Mouse (Mus musculus) megakaryocyte, embryonic 14.5 days (primary cell): ENCODE results near the gene Cdc42bpg.

Experiments used
- FLI1 ChIP-seq: IDR thresholded peaks from 2 replicates; pipeline ENCODE4 v1.6.1; 2012; ENCODE audit warnings: low read length, inconsistent platforms, mixed read lengths
- GATA1 ChIP-seq: IDR thresholded peaks from 3 replicates; pipeline ENCODE4 v1.6.1; 2012; ENCODE audit warnings: mixed read lengths, low read length, inconsistent platforms, borderline replicate concordance

DNA sequence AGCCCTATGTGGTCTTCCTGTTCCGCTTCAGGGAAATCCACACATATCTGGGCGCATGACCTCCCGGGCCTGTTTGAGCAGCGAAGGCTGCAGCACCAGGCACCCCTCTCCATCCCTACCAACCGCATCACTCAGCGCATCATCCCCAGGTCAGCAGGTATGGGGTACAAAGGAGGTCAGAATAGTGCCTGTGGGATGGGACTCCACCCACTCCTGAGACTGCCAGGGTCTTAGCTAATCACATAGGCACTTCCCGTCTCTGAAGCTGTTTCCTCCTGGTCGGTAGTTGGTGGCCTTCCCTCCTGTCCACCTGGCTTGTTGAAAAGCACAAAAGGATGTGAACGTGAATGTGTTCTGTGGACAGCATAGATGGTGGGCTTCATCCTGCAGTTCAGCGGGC is 40.4 kb downstream of the Cdc42bpg start:
- TF ChIP-seq GATA1 (no peak), FLI1 (no peak)
